Mouse (Mus musculus) testis, adult 2 months (tissue): ENCODE data around the gene Scube1. TPM values are rescaled to one million over a fixed set of nuclear protein-coding genes. Genes with fewer than 3 reads are reported as not detected.

Experiments
- H3K27ac ChIP-seq: fragments of 200-500 bp; 2 replicates; pipeline ENCODE4 v1.5.1; 2012; ENCODE audit warnings: low read depth, low read length; ENCODE audit not compliant: control insufficient read depth, insufficient read depth
- H3K27me3 ChIP-seq: fragments of 200-500 bp; 2 replicates; pipeline ENCODE4 v1.6.1; 2012; ENCODE audit warnings: mild to moderate bottlenecking, low read length, moderate library complexity; ENCODE audit not compliant: control insufficient read depth, insufficient read depth
- H3K36me3 ChIP-seq: fragments of 200-500 bp; 2 replicates; pipeline ENCODE4 v1.6.1; 2012; ENCODE audit warnings: mild to moderate bottlenecking, low read length; ENCODE audit not compliant: control insufficient read depth, insufficient read depth
- H3K4me1 ChIP-seq: fragments of 200-500 bp; 2 replicates; pipeline ENCODE4 v1.6.1; 2012; ENCODE audit warnings: low read length; ENCODE audit not compliant: control insufficient read depth, insufficient read depth
- H3K4me3 ChIP-seq: fragments of 200-500 bp; 2 replicates; pipeline ENCODE4 v1.5.1; 2012; ENCODE audit warnings: low read depth, mild to moderate bottlenecking, low read length, moderate library complexity, mixed read lengths; ENCODE audit not compliant: control insufficient read depth
- CTCF ChIP-seq: fragments of 200-500 bp; IDR thresholded peaks from 2 replicates; pipeline ENCODE4 v1.5.1; 2012; ENCODE audit warnings: low read depth, mild to moderate bottlenecking, inconsistent platforms, low read length, moderate library complexity; ENCODE audit not compliant: control insufficient read depth, insufficient read depth, insufficient replicate concordance
- POLR2A ChIP-seq: fragments of 200-500 bp; IDR thresholded peaks from 2 replicates; pipeline ENCODE4 v1.6.1; 2012; ENCODE audit warnings: low read depth, mild to moderate bottlenecking, inconsistent platforms, low read length, moderate library complexity; ENCODE audit not compliant: control insufficient read depth
- polyA plus RNA-seq: library from polyadenylated mRNA; depleted of rRNA; stranded (reverse); fragments of >200 nt; gene quantifications from 2 replicates; pipeline ENCODE4 v1.2.3, GENCODE M21; 2012

The Scube1 gene
- polyA plus RNA-seq, 1 experiment = 1.4 TPM

DNA sequence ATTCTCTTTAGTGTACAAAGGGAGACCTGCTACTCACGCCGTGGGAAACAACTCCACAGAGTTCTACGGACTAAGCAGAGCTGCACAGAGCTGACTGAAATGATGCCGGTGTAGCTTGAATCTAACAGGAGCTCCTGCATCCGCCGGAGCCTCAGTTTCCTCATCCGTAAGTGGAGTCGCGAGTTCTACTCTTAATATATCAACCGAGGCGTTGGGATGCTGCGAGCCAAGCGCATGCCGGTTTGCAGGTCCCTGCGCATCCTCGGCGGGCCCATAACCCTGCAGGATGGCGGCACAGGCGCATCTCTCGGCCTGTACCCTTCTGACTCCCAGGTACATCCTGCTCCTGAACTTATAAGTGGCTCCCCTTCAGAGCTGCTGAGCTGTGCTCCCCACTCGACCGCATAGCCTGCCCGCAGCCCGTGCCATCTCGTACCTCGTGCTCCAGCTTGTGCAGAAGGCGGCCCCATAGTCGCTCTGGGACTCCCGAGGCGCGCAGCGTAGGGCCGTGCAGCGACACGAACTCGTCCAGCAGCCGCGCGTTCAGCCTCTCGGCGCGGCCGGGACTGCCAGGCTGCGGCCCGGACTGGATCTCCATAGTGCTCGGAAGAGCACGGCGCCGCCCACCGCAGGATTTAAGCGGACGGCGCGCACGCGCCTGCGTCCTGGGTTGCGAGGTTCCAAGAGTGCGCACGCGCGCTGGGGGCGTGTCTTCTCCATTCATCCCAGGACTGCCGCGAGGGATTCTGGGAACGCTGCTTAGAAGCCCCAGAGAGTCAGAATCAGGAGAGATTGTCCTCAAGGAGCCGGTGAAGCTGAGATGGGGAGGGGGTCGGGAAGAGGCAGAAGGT is 130.1 kb downstream of the Scube1 start, which contains the start of gene Ttll12:
TSS of gene Ttll12 (minus strand) at position 645 of the 851 bp plus-strand sequence.
- H3K27me3 ChIP-seq = no peaks in the 10 kb centered on the region
- peak within 1 kb of the TSS; percentile 9; the same call in 1 of the 2 replicates for H3K27ac ChIP-seq
- TF ChIP-seq CTCF (no peak), POLR2A (peak; percentile 58; the same call in 1 of the 2 replicates)
- H3K4me3 ChIP-seq = peak within 1 kb of the TSS; percentile 96
- H3K36me3 ChIP-seq = no peaks in the 10 kb centered on the region
- H3K4me1 ChIP-seq = peaks cover 9% of the 10 kb centered on the region

DNA sequence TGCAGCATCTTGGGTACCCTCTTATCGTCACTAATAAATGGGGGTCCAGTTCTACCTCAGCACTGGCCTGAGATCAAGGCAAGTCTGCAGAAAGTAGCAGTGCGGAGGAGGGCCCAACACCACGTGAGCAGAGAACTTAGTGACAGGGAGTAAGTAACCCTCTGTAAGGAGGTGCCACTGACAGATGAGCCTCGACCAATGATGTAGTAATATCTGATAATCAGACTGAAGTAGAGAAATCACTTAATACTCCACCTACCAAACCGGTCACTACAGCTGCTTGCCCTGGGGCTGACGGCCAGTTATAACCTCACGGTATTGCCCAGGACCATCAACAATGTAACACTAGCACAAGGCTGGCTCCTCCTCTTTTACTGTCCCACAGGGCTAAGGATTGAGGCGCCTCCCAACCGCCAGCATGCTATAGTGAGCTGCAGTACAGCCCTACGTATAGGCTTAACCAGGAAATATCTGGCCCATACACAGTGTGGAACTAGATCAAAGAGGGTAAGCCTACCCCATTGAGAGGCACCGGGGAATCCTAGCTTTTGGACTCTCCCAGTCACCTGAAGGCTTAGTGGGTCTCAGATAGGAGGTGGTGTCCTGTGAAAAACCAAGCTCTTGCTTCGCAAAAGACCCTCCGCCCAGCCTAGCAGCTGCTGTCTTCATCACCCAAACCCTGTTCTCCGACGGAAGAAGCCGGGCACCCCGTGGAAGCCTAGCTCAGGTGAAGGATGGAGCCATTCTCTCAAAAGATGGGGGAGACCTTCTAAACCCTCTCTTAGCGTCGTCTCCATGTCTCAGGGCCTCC is 130.9 kb downstream of the Scube1 start:
- peaks cover 9% of the 10 kb centered on the region for H3K4me1 ChIP-seq
- peak overlapping the region; percentile 96 for H3K4me3 ChIP-seq
- H3K27ac ChIP-seq = no peak overlapping the region; the same call in 1 of the 2 replicates
- no peaks in the 10 kb centered on the region for H3K27me3 ChIP-seq
- TF ChIP-seq CTCF = no peak
- no peak for TF ChIP-seq POLR2A
- no peaks in the 10 kb centered on the region for H3K36me3 ChIP-seq

DNA sequence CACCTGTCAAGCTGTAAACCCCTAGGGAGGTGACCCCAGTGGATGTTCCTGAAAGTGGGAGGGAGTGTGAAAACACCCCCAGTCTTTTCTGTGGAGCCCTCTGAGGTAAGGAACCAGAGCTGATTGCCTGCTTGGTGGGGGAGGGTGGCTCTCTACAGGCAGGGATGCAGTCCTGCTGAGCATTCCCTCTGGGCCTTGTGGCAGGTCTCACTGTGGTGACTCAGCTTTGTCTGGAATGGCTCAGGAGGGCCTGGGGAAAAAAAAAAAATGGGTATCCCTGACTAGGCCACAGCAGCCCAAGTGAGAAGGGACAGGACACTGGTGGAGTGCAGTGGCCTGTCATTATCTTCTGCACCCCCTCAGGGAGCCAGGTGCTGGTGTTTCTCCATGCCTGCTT is 131.6 kb downstream of the Scube1 start:
- Histone ChIP-seq H3K27me3 (no peaks in the 10 kb centered on the region), H3K4me1 (peaks cover 9% of the 10 kb centered on the region), H3K27ac (no peak overlapping the region), H3K36me3 (no peaks in the 10 kb centered on the region), H3K4me3 (no peak overlapping the region)
- TF ChIP-seq POLR2A = no peak
- TF ChIP-seq CTCF = no peak

DNA sequence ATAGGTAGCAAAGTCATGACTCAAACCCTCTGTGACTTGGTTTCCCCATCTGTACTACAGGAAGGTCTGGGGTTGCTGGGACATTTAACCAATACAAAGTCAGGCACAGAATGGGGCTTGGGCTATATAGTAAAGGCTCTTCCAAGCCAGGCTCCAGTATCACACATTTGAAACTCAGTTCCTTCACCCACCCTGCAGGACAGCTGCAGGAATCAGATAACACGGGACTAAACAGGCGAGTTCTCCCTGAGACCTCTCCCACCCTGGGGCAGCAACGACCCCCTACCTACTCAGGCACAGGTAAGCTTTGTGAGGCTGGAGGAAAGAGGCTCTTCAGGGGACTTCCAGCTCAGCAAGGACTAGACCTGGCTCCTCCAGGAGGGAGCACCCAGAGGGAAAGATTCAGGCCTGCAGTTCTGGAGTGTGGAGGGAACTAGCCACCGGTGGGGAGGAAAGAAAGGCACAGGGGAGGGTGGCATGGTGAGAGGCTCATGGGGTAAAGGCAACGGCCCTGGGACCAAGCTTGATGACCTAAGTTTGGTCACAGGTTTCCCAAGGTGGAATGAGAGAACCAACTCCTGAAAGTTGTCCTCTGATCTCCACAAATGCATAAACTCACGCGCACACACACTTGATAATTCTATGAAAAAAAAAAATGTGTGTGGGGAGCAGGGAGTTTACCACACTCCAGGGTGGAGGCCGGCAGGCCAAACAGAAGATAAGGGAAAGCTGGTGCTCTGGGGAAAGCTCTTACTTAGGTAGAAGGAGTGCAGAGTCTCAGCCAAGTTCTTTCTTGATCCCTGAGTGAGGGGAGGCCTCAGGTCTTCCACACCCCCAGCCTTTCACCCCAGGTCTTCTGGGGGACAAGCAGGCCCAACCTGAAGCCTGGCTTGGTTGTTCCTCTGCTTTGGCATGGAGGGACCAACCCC is 132.3 kb downstream of the Scube1 start:
- no peak overlapping the region for H3K27ac ChIP-seq

DNA sequence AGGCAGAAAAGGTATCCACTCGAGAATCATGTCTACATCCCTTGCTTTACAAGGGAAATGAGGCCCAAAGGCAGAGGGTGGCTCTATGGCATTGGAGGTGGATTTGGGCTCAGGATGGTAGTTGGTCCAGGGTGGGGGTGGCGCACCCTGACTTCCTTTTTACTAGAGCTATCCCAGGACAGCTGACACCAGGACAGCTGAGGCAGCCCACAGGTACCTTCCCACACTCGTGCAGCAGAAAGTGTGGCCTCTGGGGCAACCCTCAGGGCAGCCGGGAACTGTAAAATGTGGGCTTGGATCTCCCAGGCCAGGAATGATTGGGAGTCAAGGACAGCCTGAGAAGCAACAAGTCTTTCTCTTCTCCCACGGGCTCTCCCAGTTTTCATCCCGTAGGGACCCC is 133.1 kb downstream of the Scube1 start:
- TF ChIP-seq POLR2A (no peak), CTCF (no peak)
- Histone ChIP-seq H3K27ac (no peak overlapping the region), H3K36me3 (no peaks in the 10 kb centered on the region), H3K27me3 (no peaks in the 10 kb centered on the region), H3K4me3 (no peak overlapping the region), H3K4me1 (peaks cover 9% of the 10 kb centered on the region)

More for the DNA sequence above, 132.3 kb downstream of the Scube1 start:
- TF ChIP-seq POLR2A (no peak), CTCF (no peak)
- no peak overlapping the region for H3K4me3 ChIP-seq
- H3K36me3 ChIP-seq = no peaks in the 10 kb centered on the region
- H3K27me3 ChIP-seq = no peaks in the 10 kb centered on the region
- peaks cover 9% of the 10 kb centered on the region for H3K4me1 ChIP-seq

DNA sequence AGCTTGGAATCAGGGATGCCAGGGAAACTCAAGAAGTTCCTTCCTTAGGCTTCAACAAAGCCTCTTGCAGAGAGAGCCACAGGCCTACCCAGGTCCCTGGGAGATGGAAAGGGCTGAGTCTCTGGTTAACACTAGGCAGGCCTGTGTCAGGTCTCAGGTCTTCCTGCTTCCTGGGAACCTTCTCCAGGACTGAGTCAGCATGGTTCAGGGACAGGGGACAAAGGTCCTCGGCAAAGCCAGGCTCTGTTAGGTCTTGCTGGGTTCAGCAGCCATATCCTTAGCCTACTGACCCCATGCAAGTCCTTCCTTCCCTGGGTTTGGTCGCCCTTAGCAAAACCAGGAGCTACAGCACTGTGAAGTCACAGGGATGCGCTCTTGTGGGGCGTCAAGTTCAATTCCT is 134.0 kb downstream of the Scube1 start:
- no peak overlapping the region for H3K4me3 ChIP-seq
- no peak for TF ChIP-seq CTCF
- TF ChIP-seq POLR2A = no peak
- no peak overlapping the region for H3K27ac ChIP-seq
- peaks cover 9% of the 10 kb centered on the region for H3K4me1 ChIP-seq
- no peaks in the 10 kb centered on the region for H3K27me3 ChIP-seq
- H3K36me3 ChIP-seq = no peaks in the 10 kb centered on the region

DNA sequence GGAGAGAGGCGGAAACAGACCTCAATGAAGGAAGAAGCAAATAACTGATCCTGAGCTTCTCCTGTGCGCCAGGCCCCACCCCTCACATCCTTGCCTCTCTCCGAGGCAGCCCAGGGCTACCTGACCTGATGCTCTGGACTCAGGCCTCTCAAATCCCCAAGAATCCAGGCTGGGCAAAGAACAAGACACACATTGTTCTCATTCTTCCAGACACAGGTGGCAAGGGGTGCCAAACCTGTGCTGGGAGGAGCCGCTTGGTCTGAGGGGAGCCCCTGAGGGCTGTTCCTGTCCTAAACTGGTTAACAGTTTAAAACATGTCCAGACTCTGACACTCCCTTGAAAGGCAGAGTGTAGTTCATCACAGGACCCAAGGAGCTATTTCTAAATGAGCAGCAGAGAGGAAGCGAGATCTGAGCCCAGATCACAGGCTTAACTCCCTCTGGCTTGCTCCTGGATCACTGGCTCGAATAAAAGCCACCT is 140.0 kb downstream of the Scube1 start:
- no peaks in the 10 kb centered on the region for H3K36me3 ChIP-seq

More for the DNA sequence above, 140.0 kb downstream of the Scube1 start:
- Histone ChIP-seq H3K4me3 (no peak overlapping the region), H3K4me1 (no peaks in the 10 kb centered on the region), H3K27ac (no peak overlapping the region), H3K27me3 (no peaks in the 10 kb centered on the region)
- TF ChIP-seq CTCF (no peak), POLR2A (no peak)
